Mouse (Mus musculus) cerebellum, adult 11-12 months (tissue): Measurements from ENCODE around the gene Pcsk2.

Experiments
- DNase-seq: peaks from one replicate; pipeline ENCODE4 v3.0.0; 2022

The Pcsk2 gene

GRCm38 (mm10) chr2:143840895-143841294, 294.9 kb downstream of the Pcsk2 start:
- DNase-seq: no peak

GRCm38 (mm10) chr2:143841536-143841935, 295.6 kb downstream of the Pcsk2 start:
- DNase-seq: no peak

DNA sequence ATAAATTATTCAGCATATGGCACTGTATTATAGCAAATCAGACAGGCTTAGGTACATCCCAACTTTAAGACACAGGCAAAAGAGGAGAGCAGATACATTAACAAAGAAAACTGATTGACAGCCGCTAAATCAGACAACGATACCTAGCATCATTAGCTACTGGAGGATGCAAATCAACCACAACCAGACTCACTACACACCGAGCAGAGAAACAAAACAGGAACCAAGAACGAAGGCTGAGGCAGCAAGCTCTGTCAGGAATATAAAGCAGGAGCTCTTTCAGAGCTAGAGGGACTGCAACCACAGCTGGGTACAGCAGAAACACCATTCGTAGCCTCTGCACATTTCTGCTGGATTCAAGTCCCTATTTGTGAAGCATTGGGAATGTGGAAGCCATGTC, 298.8 kb downstream of the Pcsk2 start:
- no peak for DNase-seq

GRCm38 (mm10) chr2:143846799-143847198, 300.8 kb downstream of the Pcsk2 start:
- DNase-seq: no peak

DNA sequence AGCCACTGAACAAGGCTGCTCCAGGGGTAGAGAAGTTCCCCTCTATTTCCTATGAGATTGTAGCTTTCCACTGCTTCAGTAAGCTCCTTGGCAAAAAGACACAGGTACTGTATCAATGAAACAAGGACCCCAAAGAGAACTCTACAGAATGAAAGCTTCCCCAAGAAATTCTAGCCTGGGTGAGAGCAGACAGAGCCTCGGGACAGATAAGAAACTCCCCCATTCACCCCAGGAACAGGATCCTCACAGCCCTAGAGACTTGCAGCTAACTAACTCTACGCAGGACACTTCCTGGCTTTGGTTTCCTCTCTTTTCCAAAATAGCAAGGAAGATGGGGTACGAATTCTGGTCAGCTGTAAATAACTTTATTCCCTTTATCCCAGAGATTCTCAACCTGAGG, 301.3 kb downstream of the Pcsk2 start:
- no peak for DNase-seq

DNA sequence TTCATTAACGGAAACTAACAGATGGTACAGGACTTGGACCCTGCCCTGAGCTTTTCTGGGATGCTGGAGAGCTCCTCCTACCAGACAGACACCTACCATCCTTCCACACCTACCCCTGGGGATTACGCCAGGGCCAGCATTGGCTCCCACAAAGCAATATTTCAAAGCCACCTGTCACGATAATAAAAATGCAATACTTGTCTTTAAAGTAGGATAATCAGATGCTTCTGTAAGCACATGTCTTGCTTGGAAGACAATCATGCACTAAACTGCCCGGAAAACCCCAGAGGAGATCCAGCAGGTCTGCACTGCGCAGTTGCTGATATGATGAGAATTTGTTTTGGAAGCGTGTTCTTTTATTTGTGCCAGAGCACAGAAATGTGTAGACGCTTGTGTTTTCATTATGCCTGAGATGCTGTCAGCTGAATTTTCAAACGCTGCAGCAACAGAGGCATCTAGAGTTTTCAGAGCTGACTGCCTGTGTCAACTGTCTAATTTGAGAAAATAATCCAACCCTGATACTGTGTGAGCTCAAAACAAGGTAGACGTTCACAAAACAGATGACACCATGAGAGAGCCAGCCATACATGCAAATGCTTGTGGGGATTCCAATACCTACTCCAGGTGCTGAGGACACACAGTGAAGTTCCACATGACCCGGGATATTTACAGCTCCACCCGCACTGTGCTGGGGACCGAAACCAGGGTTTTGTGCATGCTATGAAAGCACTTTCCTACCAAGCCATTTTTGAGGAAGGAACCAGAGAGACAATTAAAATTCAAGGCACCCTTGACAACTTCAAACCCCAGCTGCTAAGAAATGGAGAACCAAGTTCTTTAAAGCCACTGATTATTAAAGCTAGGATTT, 305.6 kb downstream of the Pcsk2 start:
- no peak for DNase-seq

DNA sequence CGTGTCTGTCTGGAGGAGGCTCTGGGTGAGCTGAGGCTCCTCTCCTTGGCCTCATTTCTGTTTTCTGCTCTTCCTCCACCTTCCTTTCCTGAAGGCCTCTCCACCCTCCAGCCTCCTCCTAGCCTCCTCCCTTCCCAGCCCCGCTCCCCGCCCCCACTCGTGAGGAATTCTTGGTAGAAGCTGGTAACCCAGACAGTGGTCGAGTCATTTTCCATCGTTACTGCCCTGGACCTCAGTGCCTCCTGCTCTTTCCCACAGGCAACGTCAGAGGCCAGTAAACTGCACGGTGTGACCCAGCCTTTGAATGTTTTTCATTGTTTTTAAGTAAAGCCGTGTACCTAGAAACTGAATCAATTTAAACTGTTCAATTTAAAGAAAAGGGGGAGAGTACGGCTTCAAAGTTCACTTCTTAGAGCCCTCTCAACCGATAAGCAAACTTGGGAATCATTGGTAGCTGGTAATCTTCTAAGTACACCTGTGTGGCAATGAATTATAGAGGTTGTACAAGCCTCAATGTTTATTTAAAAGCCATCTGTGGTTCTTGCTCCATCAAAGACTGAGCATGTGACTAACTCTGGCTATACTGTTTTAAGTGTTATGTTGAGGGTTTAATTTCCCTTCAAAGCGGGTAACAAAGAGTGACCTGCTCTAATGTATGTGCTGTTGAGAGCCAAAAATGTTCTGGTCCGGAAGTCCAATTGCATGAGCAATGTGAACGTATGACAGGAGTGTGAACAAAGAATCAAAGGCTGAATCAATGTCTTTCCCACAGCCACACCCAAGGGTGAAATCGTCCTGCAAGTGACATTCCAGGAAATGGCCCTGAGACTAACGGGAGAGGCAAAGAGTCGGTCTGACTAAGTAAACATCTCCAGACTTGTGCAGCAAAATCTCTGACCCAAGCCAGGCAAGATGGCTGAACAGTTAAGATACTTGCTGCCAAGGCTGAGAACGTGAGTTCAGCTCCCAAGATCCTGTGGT, 306.6 kb downstream of the Pcsk2 start:
- no peak for DNase-seq

GRCm38 (mm10) chr2:143853447-143853846, 307.5 kb downstream of the Pcsk2 start:
- no peak for DNase-seq

- no peak for DNase-seq
Observed at GRCm38 (mm10) chr2:143859166-143859565, 313.2 kb downstream of the Pcsk2 start.

- DNase-seq: no peak
Observed at GRCm38 (mm10) chr2:143862484-143863231, 316.7 kb downstream of the Pcsk2 start, which contains the start of gene Bfsp1. Bfsp1 (minus strand) TSS chr2:143863173.

- no peak for DNase-seq
Observed at GRCm38 (mm10) chr2:143864600-143864999, 318.6 kb downstream of the Pcsk2 start.
